Mouse (Mus musculus): ENCODE results near the gene Arid5b. TPM values are rescaled to one million over a fixed set of nuclear protein-coding genes. Genes with fewer than 3 reads are reported as not detected.

Arid5b gene
- polyA plus RNA-seq, 1 experiment = 4.5 TPM

DNA sequence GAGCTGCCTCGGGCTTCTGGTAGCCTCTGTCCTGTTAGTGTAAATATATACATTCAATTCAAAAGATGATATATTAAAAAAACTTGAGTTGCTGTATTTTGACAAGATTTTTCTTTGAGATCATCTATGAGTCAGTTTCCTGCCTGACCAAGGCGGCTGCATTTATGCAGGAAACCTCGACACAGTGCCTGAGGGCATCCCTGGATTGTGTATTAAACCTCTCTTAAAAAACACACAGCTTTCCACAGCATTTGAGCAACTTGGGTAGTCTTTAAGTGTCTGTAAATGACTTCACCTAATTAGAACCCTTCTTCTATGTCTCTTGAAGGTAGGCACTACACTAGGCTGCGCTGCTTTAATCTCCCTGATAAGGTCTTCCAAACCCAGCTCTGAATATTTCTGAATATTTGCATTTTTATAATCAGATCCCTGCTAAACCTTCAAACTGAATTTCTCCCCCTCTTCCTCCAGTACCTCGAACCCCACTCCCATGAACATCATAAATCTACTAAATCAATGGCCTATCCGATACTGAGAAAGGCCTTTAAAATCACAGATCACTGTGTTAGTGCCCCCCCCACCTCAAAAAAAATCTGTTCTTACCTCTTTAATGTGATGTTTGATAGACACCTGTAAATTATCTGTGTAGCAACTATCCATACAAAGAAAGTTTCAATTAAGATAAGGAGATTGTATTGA is 2.7 kb upstream of the Arid5b start:
- DNase-seq (ENCODE audit: low read depth in 1 of 2, low spot score in 2 of 2) = peak in 1 of 2 experiments; percentile 18
- Histone ChIP-seq H3K4me1 (ENCODE audit: control insufficient read depth, insufficient read depth, insufficient read length) (peaks cover 4% of the 10 kb centered on the region), H3K27ac (ENCODE audit: insufficient read depth, low read length) (no peak overlapping the region), H3K27me3 (ENCODE audit: control insufficient read depth, insufficient read depth, low read length) (no peaks in the 10 kb centered on the region), H3K36me3 (ENCODE audit: control insufficient read depth, insufficient read depth, low read length) (no peaks in the 10 kb centered on the region), H3K4me3 (ENCODE audit: extremely low read depth, insufficient read depth, insufficient read length) (no peak overlapping the region)
- TF ChIP-seq POLR2A (IDR thresholded peaks at IDR 0.05; ENCODE audit: low read depth, low read length) = no peak
- TF ChIP-seq CTCF (IDR thresholded peaks at IDR 0.05; ENCODE audit: extremely low read depth, insufficient read depth, insufficient read length, insufficient replicate concordance) = no peak
- WGBS = 57% methylated on average over 6 of the region's 6 CpGs

- under 1% methylated on average over 41 of the region's 41 CpGs for WGBS
These were observed 1.3 kb upstream of the Arid5b start for GRCm38 (mm10) chr10:68279516-68280501.

DNA sequence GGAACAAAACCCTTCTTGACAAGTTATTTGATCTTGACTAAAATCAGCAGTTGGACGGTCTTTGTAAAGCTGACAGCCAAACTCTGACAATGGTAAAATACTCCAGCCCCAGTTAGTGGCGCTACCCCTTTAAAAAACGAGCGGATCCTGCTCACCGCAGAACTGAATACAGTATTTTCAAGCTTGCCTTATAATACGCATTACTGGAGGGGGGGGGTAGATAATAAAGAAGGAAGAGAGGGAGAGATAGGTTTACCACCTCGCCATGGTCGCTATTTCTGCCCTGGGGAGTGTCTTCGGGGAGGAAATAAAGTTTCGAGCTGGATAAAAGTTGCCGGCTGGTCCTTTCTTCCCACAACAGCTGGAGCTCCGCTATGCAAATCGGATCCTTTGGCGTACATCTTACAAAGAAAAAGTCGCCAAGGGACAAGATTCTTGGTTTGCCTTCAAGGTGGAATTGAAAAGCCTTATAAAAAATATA is 829 bp downstream of the Arid5b start:
- H3K27me3 ChIP-seq (ENCODE audit: control insufficient read depth, insufficient read depth, low read length) = no peaks in the 10 kb centered on the region
- no peaks in the 10 kb centered on the region for H3K36me3 ChIP-seq (ENCODE audit: control insufficient read depth, insufficient read depth, low read length)
- H3K4me1 ChIP-seq (ENCODE audit: control insufficient read depth, insufficient read depth, insufficient read length) = peaks cover 3% of the 10 kb centered on the region
- TF ChIP-seq CTCF (IDR thresholded peaks at IDR 0.05; ENCODE audit: extremely low read depth, insufficient read depth, insufficient read length, insufficient replicate concordance) = no peak
- TF ChIP-seq POLR2A (IDR thresholded peaks at IDR 0.05; ENCODE audit: low read depth, low read length) = no peak
- peak; percentile 42 to 66 for DNase-seq (ENCODE audit: low read depth in 1 of 2, low spot score in 2 of 2)
- 0% methylated on average over 15 of the region's 15 CpGs for WGBS
- peak overlapping the region; percentile 99 for H3K27ac ChIP-seq (ENCODE audit: insufficient read depth, low read length)
- peak overlapping the region; percentile 88 for H3K4me3 ChIP-seq (ENCODE audit: extremely low read depth, insufficient read depth, insufficient read length)

More at GRCm38 (mm10) chr10:68279516-68280501, 1.3 kb upstream of the Arid5b start:
- Histone ChIP-seq H3K4me3 (ENCODE audit: extremely low read depth, insufficient read depth, insufficient read length) (peak overlapping the region; percentile 58), H3K36me3 (ENCODE audit: control insufficient read depth, insufficient read depth, low read length) (no peaks in the 10 kb centered on the region), H3K27me3 (ENCODE audit: control insufficient read depth, insufficient read depth, low read length) (no peaks in the 10 kb centered on the region), H3K4me1 (ENCODE audit: control insufficient read depth, insufficient read depth, insufficient read length) (peaks cover 6% of the 10 kb centered on the region), H3K27ac (ENCODE audit: insufficient read depth, low read length) (peak overlapping the region; percentile 73)
- no peak for TF ChIP-seq CTCF (IDR thresholded peaks at IDR 0.05; ENCODE audit: extremely low read depth, insufficient read depth, insufficient read length, insufficient replicate concordance)
- TF ChIP-seq POLR2A (IDR thresholded peaks at IDR 0.05; ENCODE audit: low read depth, low read length) = peak; percentile 77
- DNase-seq (ENCODE audit: low read depth in 1 of 2, low spot score in 2 of 2) = peak; percentile 45 to 79

DNA sequence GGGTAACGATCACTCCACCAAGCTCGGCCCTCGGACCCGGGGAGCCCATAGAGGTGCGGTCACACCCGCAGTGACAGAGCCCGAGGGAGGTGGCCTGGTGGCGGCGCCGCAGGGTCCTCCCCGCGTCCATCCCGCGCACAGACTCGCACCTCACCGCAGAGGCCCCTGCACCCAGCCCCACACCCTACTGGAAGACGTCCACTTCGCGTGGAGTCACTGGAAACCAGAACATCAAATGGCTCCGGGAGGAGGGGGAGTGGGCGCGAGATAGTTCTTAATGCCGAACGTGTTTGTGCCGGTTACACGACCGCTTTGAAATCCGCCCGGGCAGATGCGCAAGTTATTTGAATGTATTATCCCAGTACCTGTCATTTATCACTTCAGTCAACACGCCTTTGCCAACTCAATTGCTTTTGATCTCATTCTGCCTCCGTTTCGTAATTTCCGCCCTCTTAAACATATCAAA is 1.5 kb downstream of the Arid5b start:
- TF ChIP-seq CTCF (IDR thresholded peaks at IDR 0.05; ENCODE audit: extremely low read depth, insufficient read depth, insufficient read length, insufficient replicate concordance) (no peak), POLR2A (IDR thresholded peaks at IDR 0.05; ENCODE audit: low read depth, low read length) (no peak)
- peak overlapping the region; percentile 93 for H3K4me3 ChIP-seq (ENCODE audit: extremely low read depth, insufficient read depth, insufficient read length)
- DNase-seq (ENCODE audit: low read depth in 1 of 2, low spot score in 2 of 2) = peak; percentile 48 to 66
- peaks cover 2% of the 10 kb centered on the region; the same call in 1 of the 2 replicates for H3K4me1 ChIP-seq (ENCODE audit: control insufficient read depth, insufficient read depth, insufficient read length)
- no peaks in the 10 kb centered on the region for H3K27me3 ChIP-seq (ENCODE audit: control insufficient read depth, insufficient read depth, low read length)
- under 1% methylated on average over 29 of the region's 34 CpGs for WGBS
- H3K36me3 ChIP-seq (ENCODE audit: control insufficient read depth, insufficient read depth, low read length) = no peaks in the 10 kb centered on the region
- H3K27ac ChIP-seq (ENCODE audit: insufficient read depth, low read length) = peak overlapping the region; percentile 97

GRCm38 (mm10) chr10:68276350-68276975 is 2.1 kb downstream of the Arid5b start:
- WGBS = under 1% methylated on average over 27 of the region's 29 CpGs
- Histone ChIP-seq H3K27ac (ENCODE audit: insufficient read depth, low read length) (peak overlapping the region; percentile 97), H3K27me3 (ENCODE audit: control insufficient read depth, insufficient read depth, low read length) (no peaks in the 10 kb centered on the region), H3K4me3 (ENCODE audit: extremely low read depth, insufficient read depth, insufficient read length) (peak overlapping the region; percentile 93), H3K36me3 (ENCODE audit: control insufficient read depth, insufficient read depth, low read length) (no peaks in the 10 kb centered on the region; the same call in 1 of the 2 replicates), H3K4me1 (ENCODE audit: control insufficient read depth, insufficient read depth, insufficient read length) (peaks cover 2% of the 10 kb centered on the region; the same call in 1 of the 2 replicates)
- TF ChIP-seq CTCF (IDR thresholded peaks at IDR 0.05; ENCODE audit: extremely low read depth, insufficient read depth, insufficient read length, insufficient replicate concordance) (no peak), POLR2A (IDR thresholded peaks at IDR 0.05; ENCODE audit: low read depth, low read length) (peak; percentile 1; the same call in 1 of the 2 replicates)
- peak; percentile 67 to 72 for DNase-seq (ENCODE audit: low read depth in 1 of 2, low spot score in 2 of 2)
